Mouse (Mus musculus) kidney, postnatal 0 days (tissue): ENCODE data around the gene Ramp2. TPM values are rescaled to one million over a fixed set of nuclear protein-coding genes. Genes with fewer than 3 reads are reported as not detected.

ENCODE experiments used
- ATAC-seq: fragments of 200-750 bp; cut with Nextera tagmentation; replicated peaks from 2 replicates; pipeline ENCODE4 v1.8.0; 2017; ENCODE audit warnings: low read depth, moderate number of reproducible peaks, moderate TSS enrichment, moderate library complexity; ENCODE audit not compliant: low FRiP score
- DNase-seq: peaks from one replicate; pipeline ENCODE4 v3.0.0-alpha.2; 2016; ENCODE audit warnings: low spot score
- H3K27ac ChIP-seq: fragments of 300-500 bp; sonication (generic); 2 replicates; pipeline ENCODE4 v1.5.1; 2014; ENCODE audit warnings: mild to moderate bottlenecking
- H3K27me3 ChIP-seq: fragments of 300-500 bp; sonication (generic); 2 replicates; pipeline ENCODE4 v1.6.1; 2014; ENCODE audit warnings: low read length, mixed read lengths; ENCODE audit not compliant: insufficient read depth
- H3K36me3 ChIP-seq: fragments of 300-500 bp; sonication (generic); 2 replicates; pipeline ENCODE4 v1.6.1; 2014; ENCODE audit warnings: low read length, mixed read lengths; ENCODE audit not compliant: insufficient read depth
- H3K4me1 ChIP-seq: fragments of 300-500 bp; sonication (generic); replicated peaks from 2 replicates; pipeline ENCODE4 v1.6.1; 2014; ENCODE audit warnings: antibody characterized with exemption, low read length, mixed read lengths; ENCODE audit not compliant: insufficient read depth
- H3K4me2 ChIP-seq: fragments of 300-500 bp; sonication (generic); 2 replicates; pipeline ENCODE4 v1.6.1; 2014; ENCODE audit warnings: mild to moderate bottlenecking, low read length, moderate library complexity, mixed read lengths
- H3K4me3 ChIP-seq: fragments of 300-500 bp; sonication (generic); replicated peaks from 2 replicates; pipeline ENCODE4 v1.5.1; 2014; ENCODE audit warnings: low read depth, low read length
- H3K9ac ChIP-seq: fragments of 300-500 bp; sonication (generic); 2 replicates; pipeline ENCODE4 v1.6.1; 2014; ENCODE audit warnings: low read depth, low read length
- H3K9me3 ChIP-seq: fragments of 300-500 bp; sonication (generic); replicated peaks from 2 replicates; pipeline ENCODE4 v1.6.1; 2016; ENCODE audit warnings: low read length, inconsistent platforms, mixed read lengths
- CTCF ChIP-seq: IDR thresholded peaks from 2 replicates; pipeline ENCODE4 v1.5.1; 2016; ENCODE audit warnings: antibody characterized with exemption, low read depth, mild to moderate bottlenecking, moderate library complexity
- WGBS: fragments of 180-500 bp; shearing (Covaris S2); extraction: QIAGEN DNeasy Blood & Tissue Kit; methylation state at CpG from one replicate; pipeline ENCODE4 v1.1.7; 2014; 5-methylcytosine and 5-hydroxymethylcytosine counted together
- polyA plus RNA-seq: library from polyadenylated mRNA; unstranded; fragments of >200 nt; fragmentation: Nextera tagmentation; extraction: Ambion mirVana; gene quantifications from 2 replicates; pipeline ENCODE4 v1.2.1, GENCODE M21; 2015

Gene Ramp2
- polyA plus RNA-seq, 1 experiment from 2014 or later, result 247 TPM

DNA sequence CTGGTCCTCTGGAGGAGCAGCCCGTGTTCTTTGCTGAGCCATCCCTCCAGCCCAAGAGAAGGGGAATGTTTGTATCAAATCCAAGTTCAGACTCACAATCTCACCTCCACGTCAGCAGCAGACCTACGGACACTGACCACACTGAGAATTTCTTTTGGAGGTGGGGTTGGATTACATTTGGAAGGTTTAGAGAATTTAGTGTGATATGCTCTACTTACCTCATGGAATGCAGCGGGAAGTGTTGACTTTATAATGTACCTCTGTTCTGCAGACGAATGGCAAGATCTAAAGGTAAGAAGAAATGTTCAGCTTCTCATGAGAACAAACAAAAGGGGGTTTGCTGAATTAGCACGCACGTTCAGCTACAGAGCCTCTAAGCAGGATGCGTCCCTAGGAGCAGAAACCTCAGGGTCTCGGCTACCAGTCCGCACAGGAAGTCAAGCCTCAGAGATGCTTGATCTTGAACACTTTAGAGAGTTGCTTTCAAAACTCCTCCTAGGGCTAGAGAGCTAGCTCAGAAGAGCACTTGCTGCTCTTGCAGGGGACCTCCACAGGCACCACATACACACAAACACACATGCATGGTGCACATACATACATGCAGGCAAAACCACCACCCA lies 27.3 kb upstream of the Ramp2 start:
- 0 out of 2 replicates have a peak, but pooled peaks have one; percentile 36 for ATAC-seq
- WGBS, result 32% methylated on average over 10 of the region's 10 CpGs
- Histone ChIP-seq H3K27me3 (no peaks in the 10 kb centered on the region), H3K27ac (peak overlapping the region; percentile 70), H3K9me3 (no peaks in the 10 kb centered on the region), H3K9ac (0 out of 2 replicates have a peak overlapping the region, but pooled peaks have one; percentile 24), H3K36me3 (peaks cover 29% of the 10 kb centered on the region), H3K4me2 (no peak overlapping the region), H3K4me3 (no peak overlapping the region), H3K4me1 (peaks cover 6% of the 10 kb centered on the region; the same call in 1 of the 2 replicates)
- TF ChIP-seq CTCF, result no peak
- DNase-seq, result peak; percentile 41

DNA sequence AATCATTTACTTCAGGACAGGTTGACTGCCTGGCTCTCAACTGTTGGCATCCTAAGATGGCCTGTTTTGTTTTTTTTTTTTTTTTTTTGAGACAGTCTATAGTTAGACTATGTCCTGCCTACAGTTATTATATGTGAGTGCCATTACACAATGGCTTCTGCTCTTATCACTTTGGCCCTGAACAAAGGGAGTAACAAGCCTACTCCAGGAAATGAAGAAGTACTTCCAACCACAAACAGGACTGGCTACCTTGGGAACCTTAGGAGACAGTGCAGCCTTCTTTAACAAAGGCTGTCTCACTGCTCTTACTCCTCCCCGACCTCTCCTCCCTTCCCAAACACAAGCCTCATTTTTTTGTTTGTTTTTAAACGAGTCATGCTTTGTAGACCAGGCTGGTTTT lies 25.0 kb upstream of the Ramp2 start:
- no peak overlapping the region for H3K4me2 ChIP-seq
- no peaks in the 10 kb centered on the region for H3K9me3 ChIP-seq
- H3K27ac ChIP-seq, result peak overlapping the region; percentile 82
- no peak for TF ChIP-seq CTCF
- DNase-seq, result no peak
- ATAC-seq, result no peak
- no peaks in the 10 kb centered on the region for H3K27me3 ChIP-seq
- H3K36me3 ChIP-seq, result peaks cover 8% of the 10 kb centered on the region; the same call in 1 of the 2 replicates
- H3K4me3 ChIP-seq, result no peak overlapping the region
- 19% methylated on average over 2 of the region's 2 CpGs for WGBS
- no peak overlapping the region for H3K9ac ChIP-seq
- H3K4me1 ChIP-seq, result peaks cover 6% of the 10 kb centered on the region; the same call in 1 of the 2 replicates

DNA sequence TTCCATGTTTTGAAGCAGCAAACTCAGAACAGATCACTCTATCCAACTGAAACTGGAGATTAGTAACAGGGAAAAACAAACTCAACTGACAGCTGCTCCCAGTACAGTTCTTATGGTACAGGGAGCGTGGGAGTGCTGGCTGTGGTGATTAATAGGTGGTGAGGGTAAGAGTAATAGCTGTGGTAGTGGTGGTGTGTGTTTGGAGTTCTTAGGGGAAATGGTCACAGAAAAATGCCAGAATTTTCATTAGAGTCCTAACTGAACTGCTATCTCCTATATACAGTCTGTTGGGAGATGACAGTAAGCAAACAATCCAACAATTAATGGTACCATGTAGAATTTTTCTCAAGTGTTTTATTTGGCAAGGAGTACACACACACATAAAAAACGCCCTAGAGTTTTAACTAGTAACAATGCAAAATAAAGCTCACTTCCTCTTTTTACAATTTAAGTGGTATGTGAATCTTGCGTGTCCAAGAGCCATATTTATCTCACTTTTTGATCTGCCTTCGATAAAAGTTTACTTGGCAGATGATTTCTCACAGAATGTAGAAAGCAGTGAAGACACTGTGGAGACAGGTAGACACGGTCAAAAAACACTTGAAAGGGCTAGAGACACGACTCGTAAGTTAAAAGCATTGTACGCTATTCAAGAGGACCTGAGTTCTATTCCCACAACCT lies 24.4 kb upstream of the Ramp2 start:
- Histone ChIP-seq H3K4me2 (no peak overlapping the region), H3K27ac (peak overlapping the region; percentile 82), H3K4me3 (no peak overlapping the region), H3K36me3 (0 out of 2 replicates have a peak, but pooled peaks cover 4% of the 10 kb centered on the region), H3K9ac (no peak overlapping the region), H3K9me3 (no peaks in the 10 kb centered on the region), H3K27me3 (no peaks in the 10 kb centered on the region), H3K4me1 (peaks cover 8% of the 10 kb centered on the region; the same call in 1 of the 2 replicates)
- ATAC-seq (no peak), DNase-seq (peak; percentile 95)
- WGBS, result 41% methylated on average over 8 of the region's 8 CpGs
- no peak for TF ChIP-seq CTCF

DNA sequence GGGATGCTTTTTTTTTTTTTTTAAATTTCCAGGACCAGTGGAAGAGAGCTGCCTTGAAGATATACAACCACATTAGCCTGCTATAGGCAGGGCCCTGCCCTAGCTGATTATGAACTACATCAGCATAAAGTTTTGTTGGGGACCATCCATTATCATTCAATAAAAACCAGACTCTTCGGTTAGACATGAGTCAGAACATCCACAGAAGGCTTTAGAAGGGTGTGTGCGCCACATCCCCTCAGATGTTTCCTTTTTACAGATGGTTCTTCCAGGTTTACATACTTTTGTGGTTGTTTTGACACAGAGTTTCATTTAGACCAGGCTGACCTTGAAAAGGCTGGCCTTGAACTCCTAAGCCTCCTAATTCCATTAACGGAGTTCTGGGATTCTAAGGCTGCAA lies 21.5 kb upstream of the Ramp2 start:
- H3K4me1 ChIP-seq, result peaks cover 9% of the 10 kb centered on the region; the same call in 1 of the 2 replicates
- H3K27me3 ChIP-seq, result no peaks in the 10 kb centered on the region
- no peak overlapping the region for H3K4me3 ChIP-seq
- H3K36me3 ChIP-seq, result no peaks in the 10 kb centered on the region
- H3K27ac ChIP-seq, result no peak overlapping the region
- DNase-seq (no peak), ATAC-seq (no peak)
- H3K4me2 ChIP-seq, result no peak overlapping the region
- TF ChIP-seq CTCF, result no peak
- H3K9ac ChIP-seq, result no peak overlapping the region
- H3K9me3 ChIP-seq, result no peaks in the 10 kb centered on the region
- WGBS, result 87% methylated on average over 3 of the region's 3 CpGs

DNA sequence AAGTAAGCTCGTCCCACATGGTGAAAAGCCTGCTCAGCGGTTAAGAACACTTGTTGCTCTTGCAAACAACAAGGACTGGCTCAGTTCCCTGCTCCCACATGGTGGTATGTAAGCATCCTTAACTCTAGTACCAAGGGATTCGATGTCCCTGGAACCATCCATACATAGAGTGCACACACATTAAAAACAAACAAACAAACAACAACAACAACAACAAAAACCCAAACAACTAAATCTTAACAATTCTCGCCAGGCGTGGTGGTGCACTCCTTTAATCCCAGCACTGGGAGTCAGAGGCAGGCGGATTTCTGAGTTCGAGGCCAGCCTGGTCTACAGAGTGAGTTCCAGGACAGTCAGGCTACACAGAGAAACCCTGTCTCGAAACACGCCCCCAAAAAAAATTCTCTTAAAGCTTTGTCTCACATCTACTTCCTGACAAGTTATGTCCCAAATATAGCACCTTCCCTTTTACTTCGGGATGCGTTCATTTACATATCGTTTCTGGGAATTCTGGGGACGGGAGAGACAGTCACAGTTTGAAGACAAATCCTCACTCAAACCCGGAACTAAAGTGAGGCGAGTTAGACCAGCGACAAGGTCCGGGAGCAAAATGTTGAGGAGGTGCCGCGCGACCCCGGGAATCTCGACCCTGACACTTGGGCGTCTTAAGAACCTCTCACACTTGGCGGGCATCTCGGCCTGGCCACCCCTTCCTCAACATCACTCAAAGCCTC lies 20.3 kb upstream of the Ramp2 start:
- peak overlapping the region; percentile 84 for H3K4me2 ChIP-seq
- no peaks in the 10 kb centered on the region for H3K9me3 ChIP-seq
- H3K4me3 ChIP-seq, result peak overlapping the region; percentile 85
- WGBS, result 16% methylated on average over 25 of the region's 25 CpGs
- peak overlapping the region; percentile 85 for H3K9ac ChIP-seq
- no peaks in the 10 kb centered on the region for H3K27me3 ChIP-seq
- DNase-seq (no peak), ATAC-seq (no peak)
- peak overlapping the region; percentile 93 for H3K27ac ChIP-seq
- no peak for TF ChIP-seq CTCF
- peaks cover 19% of the 10 kb centered on the region for H3K4me1 ChIP-seq
- H3K36me3 ChIP-seq, result no peaks in the 10 kb centered on the region

DNA sequence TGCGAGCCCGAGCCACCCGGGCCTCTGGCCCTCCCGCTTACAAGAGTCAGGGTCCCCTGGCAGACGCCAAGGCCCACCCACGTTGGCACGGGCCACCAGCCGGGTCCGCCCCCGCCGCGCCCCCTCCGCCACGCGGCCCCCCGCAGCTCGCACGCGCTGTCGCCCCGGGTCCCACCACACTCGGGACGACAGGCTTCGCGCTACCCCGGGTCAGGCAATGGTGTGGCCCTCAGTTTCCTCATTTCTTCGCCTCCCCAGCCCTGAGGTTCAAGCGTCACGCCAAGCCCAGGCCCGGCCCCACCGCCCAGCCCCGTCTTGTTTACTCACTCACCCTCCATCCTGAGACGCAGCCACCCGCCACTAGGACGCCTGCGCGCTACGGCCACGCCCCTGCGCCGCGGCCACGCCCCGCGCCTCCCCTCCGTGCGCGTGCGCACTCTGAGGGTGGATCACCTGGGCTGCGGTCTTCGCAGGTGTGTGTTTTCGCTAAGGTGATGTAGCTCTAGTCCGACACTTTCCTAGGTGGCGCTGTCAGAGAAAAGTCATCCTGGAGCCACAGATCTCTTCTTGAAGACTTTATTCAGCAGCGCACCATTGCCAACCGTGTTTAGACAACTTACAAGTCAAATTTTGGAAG lies 19.6 kb upstream of the Ramp2 start, which contains the start of gene Ezh1:
Ezh1 (minus strand) TSS at position 399 of the 637 bp plus-strand sequence.
- peak; percentile 91 for DNase-seq
- Histone ChIP-seq H3K4me1 (peaks cover 22% of the 10 kb centered on the region), H3K4me2 (peak within 1 kb of the TSS; percentile 84), H3K27ac (peak within 1 kb of the TSS; percentile 93), H3K4me3 (peak within 1 kb of the TSS; percentile 85), H3K9ac (peak within 1 kb of the TSS; percentile 85), H3K36me3 (no peaks in the 10 kb centered on the region), H3K27me3 (no peaks in the 10 kb centered on the region), H3K9me3 (no peaks in the 10 kb centered on the region)
- peak; percentile 89 for ATAC-seq
- WGBS, result 1% methylated on average over 56 of the region's 56 CpGs
- peak; percentile 63 for TF ChIP-seq CTCF
